Mouse (Mus musculus): Measurements from ENCODE around the gene Sprr2a1. TPM values are rescaled to one million over a fixed set of nuclear protein-coding genes. Genes with fewer than 3 reads are reported as not detected.
"Not testable (repeated sequence)": the region's sequence is repeated elsewhere in the genome, so short reads cannot be mapped to it uniquely, and the experiment has no call there.

The Sprr2a1 gene
- total RNA-seq (2012; rRNA removed) (not detected in 2 replicates), total RNA-seq (2014; rRNA removed) (not detected in 2 replicates), polyA plus RNA-seq (2012; ENCODE audit: insufficient read length, low read depth) (not detected in 2 replicates)

GRCm38 (mm10) chr3:92215569-92215968 is at the start of gene Sprr2a1, which contains the start of gene Sprr2a2:
Gene Sprr2a1 (plus strand): TSS chr3:92215799.
Gene Sprr2a2 (plus strand): TSS chr3:92215920.
- dilution Hi-C loops (cut with MboI; ENCODE audit: extremely low pct_ligation_motif_present, extremely low pct_unique_long_range_greater_than_20kb, low sequenced_read_pairs); DNase-seq (ENCODE audit: extremely low read depth); H3K4me1 ChIP-seq (ENCODE audit: control insufficient read depth in 1 of 2, insufficient read depth in 2 of 2); H3K4me3 ChIP-seq (replicated peaks in 1 of 3; ENCODE audit: low read depth in 2 of 3, low read length in 2 of 3, poor library complexity in 1 of 3); H3K79me2 ChIP-seq (replicated peaks; ENCODE audit: control insufficient read depth, extremely low read depth, insufficient read depth, poor library complexity, severe bottlenecking); H3K4me2 ChIP-seq (ENCODE audit: insufficient read depth, low read depth, poor library complexity, severe bottlenecking); in situ Hi-C loops (cut with MboI; ENCODE audit: low pct_ligation_motif_present, low pct_unique_long_range_greater_than_20kb, low sequenced_read_pairs); H3K27me3 ChIP-seq (replicated peaks); H3K36me3 ChIP-seq (replicated peaks in 1 of 2; ENCODE audit: control insufficient read depth in 1 of 2, insufficient read depth in 1 of 2, low read length in 1 of 2); H3K9ac ChIP-seq (ENCODE audit: insufficient read depth, low read depth); H3K27ac ChIP-seq (ENCODE audit: insufficient read depth, low read depth); H3K9me3 ChIP-seq (replicated peaks; ENCODE audit: low read length): not testable (repeated sequence)

DNA sequence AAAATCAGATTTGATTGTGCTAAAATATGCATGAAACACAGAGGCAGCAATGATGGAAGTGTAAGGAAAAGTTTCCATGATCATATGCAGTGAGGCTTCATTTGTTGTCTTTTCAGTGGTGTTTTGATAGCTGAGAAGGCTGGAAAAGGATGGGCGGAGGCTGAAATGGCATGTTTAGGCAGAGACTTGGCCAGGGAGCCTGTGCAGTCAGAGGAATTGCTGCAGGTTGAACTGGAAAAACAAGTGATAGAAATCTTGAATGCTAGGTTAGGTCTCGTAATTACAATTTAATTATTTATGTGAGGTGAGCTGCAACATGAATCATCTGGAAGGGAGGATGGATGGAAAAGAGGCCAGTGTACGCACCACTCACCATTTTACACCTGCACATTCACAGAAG is 45.8 kb upstream of the Sprr2a1 start:
- Histone ChIP-seq H3K36me3 (replicated peaks in 1 of 2; ENCODE audit: control insufficient read depth in 1 of 2, insufficient read depth in 1 of 2, low read length in 1 of 2) (no peaks in the 10 kb centered on the region), H3K4me1 (ENCODE audit: control insufficient read depth in 1 of 2, insufficient read depth in 2 of 2) (no peaks in the 10 kb centered on the region), H3K4me2 (ENCODE audit: insufficient read depth, low read depth, poor library complexity, severe bottlenecking) (no peak overlapping the region), H3K27me3 (replicated peaks) (no peaks in the 10 kb centered on the region), H3K27ac (ENCODE audit: insufficient read depth, low read depth) (no peak overlapping the region), H3K79me2 (replicated peaks; ENCODE audit: control insufficient read depth, extremely low read depth, insufficient read depth, poor library complexity, severe bottlenecking) (no peaks in the 10 kb centered on the region), H3K4me3 (replicated peaks in 1 of 3; ENCODE audit: low read depth in 2 of 3, low read length in 2 of 3, poor library complexity in 1 of 3) (no peak overlapping the region), H3K9ac (ENCODE audit: insufficient read depth, low read depth) (no peak overlapping the region), H3K9me3 (replicated peaks; ENCODE audit: low read length) (peaks cover 28% of the 10 kb centered on the region)
- no peak for DNase-seq (ENCODE audit: extremely low read depth)
- in situ Hi-C loops (cut with MboI; ENCODE audit: low pct_ligation_motif_present, low pct_unique_long_range_greater_than_20kb, low sequenced_read_pairs) (no loop called here), dilution Hi-C loops (cut with MboI; ENCODE audit: extremely low pct_ligation_motif_present, extremely low pct_unique_long_range_greater_than_20kb, low sequenced_read_pairs) (no loop called here)
- TF ChIP-seq MAFK (IDR thresholded peaks at IDR 0.05; ENCODE audit: insufficient replicate concordance, low read length) (no peak), ETS1 (conservative IDR thresholded peaks at IDR 0.05; ENCODE audit: low read depth, low read length) (no peak), MYC (IDR thresholded peaks at IDR 0.05; ENCODE audit: low read depth, low read length) (no peak), ZKSCAN1 (IDR thresholded peaks at IDR 0.05; ENCODE audit: borderline replicate concordance, low read depth, low read length) (no peak), MAZ (IDR thresholded peaks at IDR 0.05; ENCODE audit: low read depth, low read length) (no peak), ZMIZ1 (IDR thresholded peaks at IDR 0.05; ENCODE audit: low read depth, low read length) (no peak), RCOR1 (conservative IDR thresholded peaks at IDR 0.05; ENCODE audit: low read depth, low read length) (no peak), CHD2 (IDR thresholded peaks at IDR 0.05; ENCODE audit: low read length) (no peak), USF1 (IDR thresholded peaks at IDR 0.05; ENCODE audit: low read depth, low read length) (no peak), POLR2A (IDR thresholded peaks at IDR 0.05; ENCODE audit: low read depth, low read length) (no peak), MXI1 (IDR thresholded peaks at IDR 0.05; ENCODE audit: low read depth, low read length) (no peak), SMC3 (IDR thresholded peaks at IDR 0.05; ENCODE audit: low read depth, low read length) (no peak), UBTF (IDR thresholded peaks at IDR 0.05; ENCODE audit: low read depth, low read length) (no peak), IRF4 (IDR thresholded peaks at IDR 0.05; ENCODE audit: low read depth, low read length) (no peak), GABPA (IDR thresholded peaks at IDR 0.05; ENCODE audit: insufficient replicate concordance, low read depth, low read length) (no peak), E2F4 (IDR thresholded peaks at IDR 0.05; ENCODE audit: insufficient replicate concordance, low read depth, low read length) (no peak)
